Mouse (Mus musculus): ENCODE data around the gene Rin2. TPM values are rescaled to one million over a fixed set of nuclear protein-coding genes. Genes with fewer than 3 reads are reported as not detected.

Rin2 gene
- total RNA-seq, 2 experiments from 2014 or later, result 20.5 to 25.9 TPM

DNA sequence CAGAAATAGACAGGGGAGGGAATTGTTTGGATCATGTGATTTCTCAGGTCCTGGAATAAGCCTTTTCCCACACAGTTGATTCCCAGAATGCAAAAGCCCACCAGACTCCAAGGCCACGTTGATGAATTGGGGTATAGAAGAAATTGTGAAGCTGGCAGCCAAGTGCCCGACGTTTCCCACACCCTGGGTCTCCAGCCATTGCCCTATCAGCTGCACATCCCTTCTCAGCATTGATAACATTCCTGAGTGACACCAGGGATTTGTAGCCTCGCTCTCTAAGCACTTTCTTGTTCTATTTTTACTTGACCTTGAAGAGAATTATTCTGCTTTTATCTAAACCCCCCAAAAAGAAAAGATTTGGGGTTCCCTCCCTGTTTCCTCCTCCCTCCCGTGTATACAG is 142.2 kb downstream of the Rin2 start:
- no peak for DNase-seq (ENCODE audit: low spot score)
- intact Hi-C loops (cut with DNase I), result no loop called here

GRCm38 (mm10) chr2:145822013-145822782 is 147.2 kb downstream of the Rin2 start:
- peak; percentile 54 for DNase-seq (ENCODE audit: low spot score)
- intact Hi-C loops (cut with DNase I), result no loop called here

DNA sequence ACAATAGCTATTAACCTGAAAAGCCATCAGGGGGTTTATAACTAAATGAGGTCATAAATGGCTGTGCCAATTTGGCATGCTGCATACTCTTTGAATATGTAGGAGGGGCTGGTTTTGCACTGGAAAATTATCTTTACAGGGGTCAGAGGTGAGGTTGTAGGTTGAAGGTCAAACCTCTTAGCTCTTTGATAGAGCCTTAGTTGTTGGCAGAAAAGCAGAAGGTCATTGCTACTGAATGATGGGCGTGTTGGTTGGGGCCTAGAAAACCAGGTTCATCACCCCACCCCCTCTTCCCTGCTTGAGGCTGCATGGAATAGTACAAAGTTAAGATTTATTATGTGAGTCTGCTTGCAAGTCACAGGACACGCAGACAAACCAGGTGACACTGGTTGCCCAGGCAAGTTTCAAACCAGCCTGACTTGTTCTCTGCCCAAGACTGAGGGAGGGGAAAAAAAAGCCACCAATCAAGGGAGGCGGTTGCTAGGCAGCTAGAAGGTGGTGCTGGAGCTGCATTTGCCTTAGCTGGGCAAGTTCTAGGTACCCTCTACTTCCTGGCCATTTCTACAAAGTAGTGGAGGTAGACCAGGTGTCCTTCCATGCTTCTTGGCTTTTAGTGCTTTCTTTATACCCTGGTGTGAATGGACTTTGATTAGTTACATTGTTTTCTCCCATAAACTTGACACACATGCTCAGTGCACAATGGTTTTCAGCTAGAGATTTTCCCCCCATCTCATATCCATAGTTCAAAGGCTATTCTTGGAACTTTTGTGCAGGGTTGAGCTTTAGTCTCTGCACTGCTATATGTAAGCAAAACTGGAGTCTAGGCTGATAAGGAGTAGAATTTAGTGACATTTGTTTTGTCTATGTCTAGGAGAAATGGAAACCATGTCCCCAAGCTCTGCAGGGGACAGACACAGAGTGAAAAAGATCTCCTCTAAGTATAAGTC is 148.0 kb downstream of the Rin2 start:
- intact Hi-C loops (cut with DNase I), result no loop called here
- no peak for DNase-seq (ENCODE audit: low spot score)

DNA sequence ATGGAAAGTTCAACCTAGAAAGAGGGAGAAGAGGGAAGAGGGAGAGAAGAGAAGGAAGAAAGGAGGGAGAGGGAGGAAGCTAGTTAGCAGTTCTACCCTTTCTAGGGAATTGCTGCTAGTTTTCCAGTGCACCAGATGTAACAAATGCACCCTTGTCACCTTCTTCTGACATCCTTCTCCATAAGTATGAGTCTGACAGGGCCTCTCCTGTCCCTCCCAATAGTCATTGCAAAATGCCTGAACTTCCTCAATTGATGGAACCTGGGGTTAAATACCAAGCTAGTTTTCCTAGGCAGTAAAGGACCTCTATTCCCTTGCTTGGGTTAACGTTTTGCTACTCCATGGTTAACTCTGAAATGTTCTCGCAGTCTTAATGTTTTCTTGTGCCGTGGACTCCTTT is 149.7 kb downstream of the Rin2 start:
- intact Hi-C loops (cut with DNase I), result no loop called here

GRCm38 (mm10) chr2:145825221-145825620 is 150.2 kb downstream of the Rin2 start:
- DNase-seq (ENCODE audit: low spot score), result no peak
- intact Hi-C loops (cut with DNase I), result no loop called here

More for the DNA sequence above, 149.7 kb downstream of the Rin2 start:
- no peak for DNase-seq (ENCODE audit: low spot score)

GRCm38 (mm10) chr2:145827930-145828329 is 152.9 kb downstream of the Rin2 start:
- intact Hi-C loops (cut with DNase I), result no loop called here
- no peak for DNase-seq (ENCODE audit: low spot score)

- intact Hi-C loops (cut with DNase I), result no loop called here
- DNase-seq (ENCODE audit: low spot score), result no peak
Measured at GRCm38 (mm10) chr2:145828603-145829002, 153.6 kb downstream of the Rin2 start.

- no peak for DNase-seq (ENCODE audit: low spot score)
Measured at GRCm38 (mm10) chr2:145829231-145829630, 154.2 kb downstream of the Rin2 start.

DNA sequence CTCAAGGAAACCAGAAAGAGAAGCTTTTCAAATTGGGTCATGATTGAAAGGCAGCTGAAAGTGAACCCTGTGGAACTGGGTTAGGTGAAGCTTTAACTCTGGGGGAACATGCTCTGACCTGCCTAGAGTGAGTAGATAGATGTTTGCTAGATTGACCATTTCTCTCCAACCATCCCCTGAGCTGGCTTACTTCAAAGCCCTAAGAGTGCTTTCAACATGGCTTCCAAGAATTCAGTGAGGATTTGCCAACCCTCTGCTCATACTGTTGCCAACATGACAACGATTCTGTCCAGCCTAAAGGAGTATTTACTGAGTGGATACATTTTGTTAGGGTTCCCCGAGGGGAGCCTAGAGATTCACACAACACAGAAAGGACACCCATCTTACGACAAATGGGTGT is 155.4 kb downstream of the Rin2 start:
- DNase-seq (ENCODE audit: low spot score), result no peak
- intact Hi-C loops (cut with DNase I), result no loop called here

More at GRCm38 (mm10) chr2:145829231-145829630, 154.2 kb downstream of the Rin2 start:
- intact Hi-C loops (cut with DNase I), result no loop called here

GRCm38 (mm10) chr2:145831949-145832835 is 157.2 kb downstream of the Rin2 start:
- intact Hi-C loops (cut with DNase I), result loop anchor here (2.0 kb wide), 1 partner anchor 57 kb away; no protein-coding TSS in a partner anchor
- peak; percentile 61 for DNase-seq (ENCODE audit: low spot score)

DNA sequence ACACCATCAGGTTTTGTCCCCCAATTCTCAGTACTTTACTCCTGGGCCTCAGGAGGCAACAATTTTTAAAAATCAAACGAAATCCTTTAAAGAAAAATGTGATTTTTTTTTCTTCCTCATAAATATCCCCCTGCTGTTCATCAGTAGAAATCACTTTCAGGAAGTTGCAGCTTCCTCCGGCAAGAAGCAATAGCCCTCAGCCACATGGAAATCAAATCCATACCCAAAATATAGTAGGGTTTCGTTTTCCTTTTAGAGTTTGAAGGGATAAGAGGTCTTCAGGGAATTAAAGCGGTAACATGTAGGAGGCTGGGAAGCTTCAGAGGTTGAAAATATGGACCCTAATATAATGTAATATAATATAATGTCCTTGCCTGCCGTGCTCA is 157.8 kb downstream of the Rin2 start:
- no peak for DNase-seq (ENCODE audit: low spot score)
- intact Hi-C loops (cut with DNase I), result loop anchor here (2.0 kb wide), 1 partner anchor 56 kb away; no protein-coding TSS in a partner anchor

DNA sequence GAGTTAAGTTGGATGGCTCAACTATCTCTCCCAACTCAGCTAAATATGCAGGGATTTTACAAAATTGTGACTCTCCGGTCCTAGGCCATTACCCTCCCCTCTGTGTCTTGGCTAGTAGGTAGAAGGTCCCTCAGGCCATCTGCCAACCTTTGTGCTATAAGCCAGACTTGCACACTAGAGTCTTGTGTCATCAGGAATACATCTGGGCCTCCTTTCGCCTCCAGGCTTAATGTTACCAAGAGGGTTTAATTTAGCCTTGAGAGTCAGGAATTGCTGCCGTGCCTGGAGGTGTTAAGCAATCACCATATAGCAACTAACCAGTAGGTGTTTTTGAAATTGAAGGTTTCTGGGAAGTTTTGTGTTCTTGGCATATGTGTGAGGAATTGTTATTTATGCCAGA is 158.3 kb downstream of the Rin2 start:
- intact Hi-C loops (cut with DNase I), result loop anchor here (2.0 kb wide), 1 partner anchor 55 kb away; no protein-coding TSS in a partner anchor
- DNase-seq (ENCODE audit: low spot score), result no peak

- intact Hi-C loops (cut with DNase I), result no loop called here
- no peak for DNase-seq (ENCODE audit: low spot score)
Measured at GRCm38 (mm10) chr2:145835920-145836319, 160.9 kb downstream of the Rin2 start.

GRCm38 (mm10) chr2:145838675-145839074 is 163.7 kb downstream of the Rin2 start:
- DNase-seq (ENCODE audit: low spot score), result no peak
- intact Hi-C loops (cut with DNase I), result no loop called here

GRCm38 (mm10) chr2:145839565-145840315 is 164.7 kb downstream of the Rin2 start:
- intact Hi-C loops (cut with DNase I), result no loop called here
- DNase-seq (ENCODE audit: low spot score), result no peak

DNA sequence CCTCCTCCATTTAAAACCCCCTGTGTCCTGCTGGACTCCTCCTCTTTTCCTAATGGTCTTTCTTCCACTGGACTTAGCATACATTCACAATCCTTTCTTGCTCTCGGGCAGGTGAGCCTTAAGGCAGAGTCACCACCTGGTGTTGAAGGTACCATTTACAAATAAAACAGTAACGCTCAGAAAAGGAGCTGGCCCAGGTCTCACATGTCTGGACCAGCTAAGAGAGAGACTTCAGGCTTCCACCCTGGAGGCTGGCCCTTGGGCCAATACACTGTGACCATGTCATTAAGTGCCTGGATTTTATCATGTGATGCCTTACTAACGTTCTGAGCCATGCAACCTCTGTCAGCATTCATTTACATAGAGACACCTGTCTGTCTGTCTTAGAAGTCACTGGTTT is 165.3 kb downstream of the Rin2 start:
- intact Hi-C loops (cut with DNase I), result no loop called here

GRCm38 (mm10) chr2:145840910-145841870 is 166.2 kb downstream of the Rin2 start:
- DNase-seq (ENCODE audit: low spot score), result no peak
- intact Hi-C loops (cut with DNase I), result no loop called here

More for the DNA sequence above, 165.3 kb downstream of the Rin2 start:
- no peak for DNase-seq (ENCODE audit: low spot score)

- no peak for DNase-seq (ENCODE audit: low spot score)
- intact Hi-C loops (cut with DNase I), result no loop called here
Measured at GRCm38 (mm10) chr2:145843322-145843721, 168.3 kb downstream of the Rin2 start.
